9 mouse cellular contexts compared by ENCODE assay signal in genomic region chr10:95103808-95104207, GRCm38 (mm10).
DNase-seq lines count a peak whose midpoint lies in the region; ATAC-seq and TF ChIP-seq lines count a peak whose summit lies in the region.
"Had no signal": no experiment of that assay in that cellular context is flagged by ENCODE, and none has a peak within 500 bp of the region (broad histone marks: within the 10 kb centered on the region; RNA-seq: fewer than 3 reads in every experiment).

No protein-coding gene starts in this region.

- no peak for TF ChIP-seq POLR2A in spleen, adult 2 months (IDR thresholded peaks at IDR 0.05; ENCODE audit: low read depth, low read length)

- H3K9me3 ChIP-seq in intestine, postnatal 0 days (ENCODE audit: control insufficient read depth) = no peaks in the 10 kb centered on the region
- H3K9me3 ChIP-seq in intestine, embryonic 15.5 days = no peaks in the 10 kb centered on the region
- H3K9me3 ChIP-seq: embryonic facial prominence, embryonic 15.5 days; liver, embryonic 13.5 days had no signal

- peaks cover 12% of the 10 kb centered on the region; the same call in 1 of the 2 replicates for H3K4me1 ChIP-seq in intestine, postnatal 0 days (replicated peaks; ENCODE audit: control insufficient read depth, insufficient read depth, low read length)
- H3K4me1 ChIP-seq in intestine, embryonic 15.5 days (replicated peaks) = no peaks in the 10 kb centered on the region
- H3K4me1 ChIP-seq in spleen, adult 2 months (ENCODE audit: control insufficient read depth, insufficient read depth, insufficient read length) = no peaks in the 10 kb centered on the region
- H3K4me1 ChIP-seq: embryonic facial prominence, embryonic 15.5 days; liver, embryonic 13.5 days had no signal

- no peak overlapping the region for H3K9ac ChIP-seq in intestine, postnatal 0 days (ENCODE audit: low read depth, low read length)
- no peak overlapping the region for H3K9ac ChIP-seq in intestine, embryonic 15.5 days
- H3K9ac ChIP-seq: embryonic facial prominence, embryonic 15.5 days; liver, embryonic 13.5 days had no signal

- no peak overlapping the region for H3K27ac ChIP-seq in intestine, postnatal 0 days (ENCODE audit: low read depth, low read length)
- H3K27ac ChIP-seq in intestine, embryonic 15.5 days = no peak overlapping the region
- H3K27ac ChIP-seq in spleen, adult 2 months (ENCODE audit: insufficient read depth, low read length) = no peak overlapping the region
- H3K27ac ChIP-seq: embryonic facial prominence, embryonic 15.5 days; liver, embryonic 13.5 days had no signal

- H3K4me2 ChIP-seq in intestine, postnatal 0 days (replicated peaks; ENCODE audit: low read depth) = no peak overlapping the region
- no peak overlapping the region for H3K4me2 ChIP-seq in intestine, embryonic 15.5 days (replicated peaks)
- H3K4me2 ChIP-seq: embryonic facial prominence, embryonic 15.5 days; liver, embryonic 13.5 days had no signal

- peak; percentile 75 for TF ChIP-seq CTCF in intestine, postnatal 0 days (IDR thresholded peaks at IDR 0.05; ENCODE audit: low read depth)
- peak; percentile 18; the same call in 1 of the 2 replicates for TF ChIP-seq CTCF in spleen, adult 2 months (IDR thresholded peaks at IDR 0.05; ENCODE audit: extremely low read depth, insufficient read depth, insufficient read length, insufficient replicate concordance)

- H3K27me3 ChIP-seq in intestine, postnatal 0 days (replicated peaks; ENCODE audit: control insufficient read depth, insufficient read depth, low read length) = no peaks in the 10 kb centered on the region
- no peaks in the 10 kb centered on the region for H3K27me3 ChIP-seq in intestine, embryonic 15.5 days (replicated peaks)
- no peaks in the 10 kb centered on the region for H3K27me3 ChIP-seq in spleen, adult 2 months (ENCODE audit: control insufficient read depth, insufficient read depth, low read length)
- H3K27me3 ChIP-seq: embryonic facial prominence, embryonic 15.5 days; liver, embryonic 13.5 days had no signal

- no peak for DNase-seq in spleen, adult 2 months (ENCODE audit: low read depth in 1 of 2, low spot score in 2 of 2)
- DNase-seq in spleen, postnatal 14 days (ENCODE audit: low spot score in 2 of 2) = no peak
- peak; percentile 24 for DNase-seq in fibroblast of lung, adult 2 months (ENCODE audit: low read depth)
- DNase-seq in thymus, postnatal 0 days (ENCODE audit: low spot score) = no peak
- DNase-seq: liver, embryonic 13.5 days had no signal

- H3K4me3 ChIP-seq in intestine, postnatal 0 days (ENCODE audit: low read depth, low read length) = no peak overlapping the region
- no peak overlapping the region for H3K4me3 ChIP-seq in intestine, embryonic 15.5 days (replicated peaks)
- no peak overlapping the region for H3K4me3 ChIP-seq in spleen, adult 2 months (ENCODE audit: extremely low read depth, insufficient read depth, insufficient read length)
- H3K4me3 ChIP-seq: embryonic facial prominence, embryonic 15.5 days; liver, embryonic 13.5 days had no signal

- no peaks in the 10 kb centered on the region for H3K36me3 ChIP-seq in intestine, postnatal 0 days (ENCODE audit: control insufficient read depth, insufficient read depth)
- H3K36me3 ChIP-seq in intestine, embryonic 15.5 days = no peaks in the 10 kb centered on the region
- no peaks in the 10 kb centered on the region for H3K36me3 ChIP-seq in spleen, adult 2 months (ENCODE audit: control insufficient read depth, insufficient read depth, low read length)
- H3K36me3 ChIP-seq: embryonic facial prominence, embryonic 15.5 days; liver, embryonic 13.5 days had no signal

- ATAC-seq in intestine, postnatal 0 days = no peak
- no peak for ATAC-seq in intestine, embryonic 15.5 days
- ATAC-seq in erythroid progenitor cell, adult 5-6 weeks (replicated peaks; ENCODE audit: low FRiP score, poor library complexity, severe bottlenecking) = no peak
